Mouse (Mus musculus): ENCODE data around the gene Gm853.
"Not testable (repeated sequence)": the region's sequence is repeated elsewhere in the genome, so short reads cannot be mapped to it uniquely, and the experiment has no call there.

Gene Gm853

GRCm38 (mm10) chr4:130222179-130222578, at the start of gene Gm853:
Gm853 (minus strand) TSS chr4:130222401.
- in situ Hi-C loops (cut with MboI; ENCODE audit: low sequenced_read_pairs): no loop called here

GRCm38 (mm10) chr4:130270611-130271347, 48.6 kb upstream of the Gm853 start:
- in situ Hi-C loops (cut with MboI; ENCODE audit: low sequenced_read_pairs): no loop called here

- in situ Hi-C loops (cut with MboI; ENCODE audit: low sequenced_read_pairs): no loop called here
Observed at GRCm38 (mm10) chr4:130270089-130270488, 47.9 kb upstream of the Gm853 start.

- in situ Hi-C loops (cut with MboI; ENCODE audit: low sequenced_read_pairs): no loop called here
Observed at GRCm38 (mm10) chr4:130268736-130269135, 46.5 kb upstream of the Gm853 start.

- in situ Hi-C loops (cut with MboI; ENCODE audit: low sequenced_read_pairs): no loop called here
Observed at GRCm38 (mm10) chr4:130267069-130267468, 44.9 kb upstream of the Gm853 start.

- in situ Hi-C loops (cut with MboI; ENCODE audit: low sequenced_read_pairs): no loop called here
Observed at GRCm38 (mm10) chr4:130266601-130267000, 44.4 kb upstream of the Gm853 start.

GRCm38 (mm10) chr4:130264698-130265349, 42.6 kb upstream of the Gm853 start:
- in situ Hi-C loops (cut with MboI; ENCODE audit: low sequenced_read_pairs): no loop called here

- in situ Hi-C loops (cut with MboI; ENCODE audit: low sequenced_read_pairs): no loop called here
Observed at GRCm38 (mm10) chr4:130264131-130264530, 41.9 kb upstream of the Gm853 start.

- in situ Hi-C loops (cut with MboI; ENCODE audit: low sequenced_read_pairs): no loop called here
Observed at GRCm38 (mm10) chr4:130260406-130260805, 38.2 kb upstream of the Gm853 start.

- in situ Hi-C loops (cut with MboI; ENCODE audit: low sequenced_read_pairs): no loop called here
Observed at GRCm38 (mm10) chr4:130252441-130253157, 30.4 kb upstream of the Gm853 start.

- in situ Hi-C loops (cut with MboI; ENCODE audit: low sequenced_read_pairs): no loop called here
Observed at GRCm38 (mm10) chr4:130251763-130252162, 29.6 kb upstream of the Gm853 start.

GRCm38 (mm10) chr4:130251172-130251705, 29.0 kb upstream of the Gm853 start:
- in situ Hi-C loops (cut with MboI; ENCODE audit: low sequenced_read_pairs): no loop called here

- in situ Hi-C loops (cut with MboI; ENCODE audit: low sequenced_read_pairs): no loop called here
Observed at GRCm38 (mm10) chr4:130248636-130249035, 26.4 kb upstream of the Gm853 start.

GRCm38 (mm10) chr4:130246132-130246531, 23.9 kb upstream of the Gm853 start:
- in situ Hi-C loops (cut with MboI; ENCODE audit: low sequenced_read_pairs): no loop called here

- in situ Hi-C loops (cut with MboI; ENCODE audit: low sequenced_read_pairs): no loop called here
Observed at GRCm38 (mm10) chr4:130244749-130245148, 22.5 kb upstream of the Gm853 start.

GRCm38 (mm10) chr4:130243621-130244020, 21.4 kb upstream of the Gm853 start:
- in situ Hi-C loops (cut with MboI; ENCODE audit: low sequenced_read_pairs): not testable (repeated sequence)

GRCm38 (mm10) chr4:130242956-130243355, 20.8 kb upstream of the Gm853 start:
- in situ Hi-C loops (cut with MboI; ENCODE audit: low sequenced_read_pairs): no loop called here

- in situ Hi-C loops (cut with MboI; ENCODE audit: low sequenced_read_pairs): no loop called here
Observed at GRCm38 (mm10) chr4:130240695-130241094, 18.5 kb upstream of the Gm853 start.

- in situ Hi-C loops (cut with MboI; ENCODE audit: low sequenced_read_pairs): no loop called here
Observed at GRCm38 (mm10) chr4:130237607-130238006, 15.4 kb upstream of the Gm853 start.

- in situ Hi-C loops (cut with MboI; ENCODE audit: low sequenced_read_pairs): no loop called here
Observed at GRCm38 (mm10) chr4:130236361-130236760, 14.2 kb upstream of the Gm853 start.

GRCm38 (mm10) chr4:130224071-130224470, 1.9 kb upstream of the Gm853 start:
- in situ Hi-C loops (cut with MboI; ENCODE audit: low sequenced_read_pairs): no loop called here

Data from CH12F3 (cell line).